8 mouse cellular contexts compared by ENCODE assay signal in genomic region chr4:55397911-55398762, GRCm38 (mm10). TPM values are rescaled to one million over a fixed set of nuclear protein-coding genes. Genes with fewer than 3 reads are reported as not detected.
DNase-seq lines count a peak whose midpoint lies in the region; ATAC-seq and TF ChIP-seq lines count a peak whose summit lies in the region.

No protein-coding gene starts in this region.

- WGBS in forebrain, embryonic 11.5 days, result 42% methylated on average over 17 of the region's 17 CpGs
- 43% methylated on average over 17 of the region's 17 CpGs for WGBS in forebrain, embryonic 10.5 days
- WGBS in limb, embryonic 12.5 days, result 33% methylated on average over 17 of the region's 17 CpGs
- WGBS in midbrain, postnatal 0 days, result 41% methylated on average over 17 of the region's 17 CpGs

- no peak overlapping the region for H3K27ac ChIP-seq in forebrain, embryonic 11.5 days (ENCODE audit: low read depth, low read length)
- no peak overlapping the region for H3K27ac ChIP-seq in forebrain, embryonic 10.5 days
- no peak overlapping the region for H3K27ac ChIP-seq in limb, embryonic 12.5 days
- no peak overlapping the region for H3K27ac ChIP-seq in midbrain, postnatal 0 days (ENCODE audit: low read depth, low read length)

- no peaks in the 10 kb centered on the region for H3K36me3 ChIP-seq in forebrain, embryonic 11.5 days (ENCODE audit: control insufficient read depth, insufficient read depth, low read length)
- H3K36me3 ChIP-seq in forebrain, embryonic 10.5 days (replicated peaks), result no peaks in the 10 kb centered on the region
- H3K36me3 ChIP-seq in limb, embryonic 12.5 days, result no peaks in the 10 kb centered on the region
- no peaks in the 10 kb centered on the region for H3K36me3 ChIP-seq in midbrain, postnatal 0 days (ENCODE audit: insufficient read depth, low read length)

- no peaks in the 10 kb centered on the region for H3K27me3 ChIP-seq in forebrain, embryonic 11.5 days (ENCODE audit: control insufficient read depth, insufficient read depth, low read length)
- no peaks in the 10 kb centered on the region for H3K27me3 ChIP-seq in forebrain, embryonic 10.5 days (ENCODE audit: poor library complexity, severe bottlenecking)
- no peaks in the 10 kb centered on the region for H3K27me3 ChIP-seq in limb, embryonic 12.5 days
- H3K27me3 ChIP-seq in midbrain, postnatal 0 days (ENCODE audit: insufficient read depth, low read length), result no peaks in the 10 kb centered on the region

- peak; percentile 65 for DNase-seq in forebrain, embryonic 11.5 days (ENCODE audit: low spot score)
- DNase-seq in forebrain, embryonic 10.5 days (ENCODE audit: extremely low spot score, low spot score), result no peak
- peak; percentile 46 for DNase-seq in A20 (ENCODE audit: low read depth, low spot score)
- peak; percentile 43 to 62 for DNase-seq in adrenal gland, postnatal 36 days
- DNase-seq in midbrain, postnatal 0 days (ENCODE audit: low spot score), result no peak
- peak; percentile 19 to 20 for DNase-seq in urinary bladder, postnatal 36 days (ENCODE audit: low spot score in 2 of 2)

- H3K9me3 ChIP-seq in forebrain, embryonic 11.5 days (ENCODE audit: control insufficient read depth, low read length), result no peaks in the 10 kb centered on the region; the same call in 1 of the 2 replicates
- H3K9me3 ChIP-seq in forebrain, embryonic 10.5 days, result peaks cover 6% of the 10 kb centered on the region
- peaks cover 5% of the 10 kb centered on the region for H3K9me3 ChIP-seq in limb, embryonic 12.5 days
- H3K9me3 ChIP-seq in midbrain, postnatal 0 days (ENCODE audit: low read length), result no peaks in the 10 kb centered on the region

- 0 out of 2 replicates have a peak, but pooled peaks have one; percentile 24 for ATAC-seq in forebrain, embryonic 11.5 days (replicated peaks; ENCODE audit: low FRiP score)
- ATAC-seq in granulocyte monocyte progenitor cell, adult 5-6 weeks (replicated peaks; ENCODE audit: poor library complexity, severe bottlenecking), result peak; percentile 62; the same call in 1 of the 2 replicates
- no peak for ATAC-seq in limb, embryonic 12.5 days (ENCODE audit: insufficient number of reproducible peaks, insufficient read depth, low FRiP score, low TSS enrichment, low read depth)
- ATAC-seq in midbrain, postnatal 0 days (ENCODE audit: low FRiP score), result no peak

- peak; percentile 64 for TF ChIP-seq CTCF in midbrain, postnatal 0 days (IDR thresholded peaks at IDR 0.05)

- H3K4me2 ChIP-seq in forebrain, embryonic 11.5 days (ENCODE audit: low read depth, low read length, severe bottlenecking), result no peak overlapping the region
- H3K4me2 ChIP-seq in limb, embryonic 12.5 days, result peak overlapping the region; percentile 30
- no peak overlapping the region for H3K4me2 ChIP-seq in midbrain, postnatal 0 days (ENCODE audit: low read depth, low read length, poor library complexity, severe bottlenecking)

- H3K4me3 ChIP-seq in forebrain, embryonic 11.5 days (ENCODE audit: low read depth, low read length), result no peak overlapping the region
- H3K4me3 ChIP-seq in forebrain, embryonic 10.5 days, result no peak overlapping the region
- H3K4me3 ChIP-seq in limb, embryonic 12.5 days (replicated peaks), result no peak overlapping the region
- no peak overlapping the region for H3K4me3 ChIP-seq in midbrain, postnatal 0 days (ENCODE audit: low read depth, low read length)

- H3K4me1 ChIP-seq in forebrain, embryonic 11.5 days (replicated peaks; ENCODE audit: control insufficient read depth, insufficient read depth, low read length), result no peaks in the 10 kb centered on the region; the same call in 1 of the 2 replicates
- H3K4me1 ChIP-seq in forebrain, embryonic 10.5 days, result peaks cover 6% of the 10 kb centered on the region
- no peaks in the 10 kb centered on the region for H3K4me1 ChIP-seq in limb, embryonic 12.5 days (replicated peaks)
- no peaks in the 10 kb centered on the region for H3K4me1 ChIP-seq in midbrain, postnatal 0 days (ENCODE audit: insufficient read depth, low read length)

- H3K9ac ChIP-seq in forebrain, embryonic 11.5 days (ENCODE audit: low read length), result no peak overlapping the region
- H3K9ac ChIP-seq in limb, embryonic 12.5 days (replicated peaks), result no peak overlapping the region
- no peak overlapping the region for H3K9ac ChIP-seq in midbrain, postnatal 0 days (replicated peaks; ENCODE audit: low read length, poor library complexity, severe bottlenecking)

RNA-seq across cellular contexts. Expression of gene Rad23b, which starts 48.3 kb away (rescaled TPM):
- 83.4 and 96.6 TPM in 2 replicates for polyA plus RNA-seq in forebrain, embryonic 11.5 days (2014; fragmentation: Nextera tagmentation; extraction: Ambion mirVana)
- 87.5 and 94.6 TPM in 2 replicates for polyA plus RNA-seq in forebrain, embryonic 10.5 days (2016; fragmentation: Nextera tagmentation; extraction: Ambion mirVana)
- 100 to 1,000 TPM; 133 to 135 TPM for total RNA-seq in adrenal gland, postnatal 36 days (2021)
- 89.4 and 122 TPM in 2 replicates for total RNA-seq in granulocyte monocyte progenitor cell, adult 5-6 weeks (2014; fragmentation: Nextera tagmentation)
- 203 and 269 TPM in 2 replicates for total RNA-seq in granulocyte monocyte progenitor cell, adult 5-6 weeks (2017)
- polyA plus RNA-seq in limb, embryonic 12.5 days (2016; fragmentation: Nextera tagmentation; extraction: Ambion mirVana), result 95.5 and 101 TPM in 2 replicates
- 195 and 294 TPM in 2 replicates for total RNA-seq in midbrain, postnatal 0 days (2014; rRNA removed)
- 80.0 and 87.1 TPM in 2 replicates for polyA plus RNA-seq in midbrain, postnatal 0 days (2015; fragmentation: Nextera tagmentation; extraction: Ambion mirVana)

Comparison
In these comparisons a context has a peak if more than half of its experiments do, and no peak if none do; other contexts are left out.
1. DNase-seq: peak in forebrain, embryonic 11.5 days (single experiment), A20 (single experiment), adrenal gland, postnatal 36 days (2 of 2) and urinary bladder, postnatal 36 days (2 of 2); none in forebrain, embryonic 10.5 days (single experiment) and midbrain, postnatal 0 days (single experiment).
2. ATAC-seq: peak in forebrain, embryonic 11.5 days (single experiment) and granulocyte monocyte progenitor cell, adult 5-6 weeks (single experiment); none in limb, embryonic 12.5 days (single experiment) and midbrain, postnatal 0 days (single experiment).